Mouse (Mus musculus): ENCODE measurements at regions not wholly inside any gene's neighbourhood (a gene's known extent, or its start where the extent isn't known, plus 50 kb on each side); places are given as distances from the start of the nearest gene placed in this dataset.
A peak's percentile ranks its signal among the peaks of the same experiment; 100 is the strongest.

- peak; percentile 26; the same call in 1 of the 2 replicates for TF ChIP-seq CTCF (IDR thresholded peaks at IDR 0.05; ENCODE audit: insufficient read depth, low read depth, low read length)
- no peak for TF ChIP-seq POLR2A (IDR thresholded peaks at IDR 0.05; ENCODE audit: insufficient read depth, low read depth, low read length)
These were observed 272.0 kb downstream of the Drd1 start for GRCm38 (mm10) chr13:53783492-53783891.

All from olfactory bulb, adult 2 months (tissue).